18 mouse cellular contexts compared by ENCODE assay signal in genomic region chr5:65469766-65470165, GRCm38 (mm10). TPM values are rescaled to one million over a fixed set of nuclear protein-coding genes. Genes with fewer than 3 reads are reported as not detected.
DNase-seq lines count a peak whose midpoint lies in the region; ATAC-seq and TF ChIP-seq lines count a peak whose summit lies in the region.
"Had no signal": no experiment of that assay in that cellular context is flagged by ENCODE, and none has a peak within 500 bp of the region (broad histone marks: within the 10 kb centered on the region; RNA-seq: fewer than 3 reads in every experiment).

No protein-coding gene starts in this region.

- H3K9ac ChIP-seq in forebrain, embryonic 13.5 days: no peak overlapping the region
- H3K9ac ChIP-seq: embryonic facial prominence, embryonic 13.5 days; forebrain, embryonic 12.5 days; heart, embryonic 13.5 days; kidney, embryonic 15.5 days; lung, embryonic 15.5 days; neural tube, embryonic 15.5 days had no signal

- H3K27ac ChIP-seq in gastrocnemius, adult 2 months: peak overlapping the region; percentile 28; the same call in 1 of the 2 replicates
- no peak overlapping the region for H3K27ac ChIP-seq in cerebellum, adult 2 months (ENCODE audit: insufficient read depth, low read length)
- no peak overlapping the region for H3K27ac ChIP-seq in forebrain, embryonic 13.5 days
- H3K27ac ChIP-seq: embryonic facial prominence, embryonic 13.5 days; forebrain, embryonic 12.5 days; heart, embryonic 13.5 days; kidney, embryonic 15.5 days; lung, embryonic 15.5 days; neural tube, embryonic 15.5 days had no signal

- H3K4me2 ChIP-seq in forebrain, embryonic 13.5 days: no peak overlapping the region
- H3K4me2 ChIP-seq: embryonic facial prominence, embryonic 13.5 days; forebrain, embryonic 12.5 days; heart, embryonic 13.5 days; kidney, embryonic 15.5 days; lung, embryonic 15.5 days; neural tube, embryonic 15.5 days had no signal

- H3K27me3 ChIP-seq in cerebellum, adult 2 months (ENCODE audit: control insufficient read depth, insufficient read depth, low read length): no peaks in the 10 kb centered on the region
- H3K27me3 ChIP-seq in forebrain, embryonic 13.5 days: no peaks in the 10 kb centered on the region
- H3K27me3 ChIP-seq: CH12.LX; embryonic facial prominence, embryonic 13.5 days; forebrain, embryonic 12.5 days; heart, embryonic 13.5 days; kidney, embryonic 15.5 days; lung, embryonic 15.5 days; neural tube, embryonic 15.5 days; Patski had no signal

- DNase-seq in gastrocnemius, adult 2 months: no peak
- DNase-seq in gastrocnemius, postnatal 10 days: no peak
- DNase-seq in right cerebral cortex, adult 18-20 months: peak; percentile 68
- DNase-seq in right cerebral cortex, postnatal 10 days (ENCODE audit: low spot score in 2 of 2): no peak
- peak; percentile 41 to 83 for DNase-seq in cerebellum, adult 2 months
- DNase-seq in telencephalon, adult 2 months (ENCODE audit: low read depth, low spot score): peak; percentile 79
- DNase-seq: layer of hippocampus, postnatal 36 days had no signal

- intact Hi-C loops in gastrocnemius, adult 2 months (cut with DNase I): no loop called here

- no peak for TF ChIP-seq POLR2A in cerebellum, adult 2 months (IDR thresholded peaks at IDR 0.05; ENCODE audit: borderline replicate concordance, insufficient read depth, low read length)

- H3K4me3 ChIP-seq in gastrocnemius, adult 2 months: no peak overlapping the region
- H3K4me3 ChIP-seq in cerebellum, adult 2 months (replicated peaks; ENCODE audit: insufficient read depth, low read depth, low read length): no peak overlapping the region
- H3K4me3 ChIP-seq in forebrain, embryonic 13.5 days: no peak overlapping the region
- H3K4me3 ChIP-seq: embryonic facial prominence, embryonic 13.5 days; forebrain, embryonic 12.5 days; heart, embryonic 13.5 days; kidney, embryonic 15.5 days; lung, embryonic 15.5 days; neural tube, embryonic 15.5 days had no signal

- H3K4me1 ChIP-seq in cerebellum, adult 2 months (ENCODE audit: control insufficient read depth, insufficient read depth, low read length): peaks cover 12% of the 10 kb centered on the region
- H3K4me1 ChIP-seq in forebrain, embryonic 13.5 days: no peaks in the 10 kb centered on the region
- H3K4me1 ChIP-seq: embryonic facial prominence, embryonic 13.5 days; kidney, embryonic 15.5 days; lung, embryonic 15.5 days; neural tube, embryonic 15.5 days had no signal

- 22% methylated on average over 6 of the region's 6 CpGs for WGBS in cerebellum, adult 2 months
- WGBS in forebrain, embryonic 13.5 days: 89% methylated on average over 6 of the region's 6 CpGs

- peaks cover 25% of the 10 kb centered on the region for H3K36me3 ChIP-seq in forebrain, embryonic 13.5 days (ENCODE audit: poor library complexity, severe bottlenecking)

- H3K9me3 ChIP-seq in forebrain, embryonic 13.5 days (replicated peaks): 0 out of 2 replicates have a peak, but pooled peaks cover 5% of the 10 kb centered on the region
- H3K9me3 ChIP-seq: forebrain, embryonic 12.5 days; heart, embryonic 13.5 days; kidney, embryonic 15.5 days; lung, embryonic 15.5 days; neural tube, embryonic 15.5 days had no signal

- no peak for TF ChIP-seq CTCF in gastrocnemius, adult 2 months (IDR thresholded peaks at IDR 0.05)
- no peak for TF ChIP-seq CTCF in cerebellum, adult 2 months (IDR thresholded peaks at IDR 0.05; ENCODE audit: borderline replicate concordance, insufficient read depth, low read depth, low read length)

- no peak for ATAC-seq in forebrain, embryonic 13.5 days
- ATAC-seq: Patski had no signal

RNA-seq across cellular contexts. Expression of gene Gm43552, which starts 22.9 kb away (rescaled TPM):
- not detected for total RNA-seq in gastrocnemius, adult 2 months (2021)
- total RNA-seq in gastrocnemius, postnatal 10 days (2021): 1 to 10 TPM; 1.3 to 3.7 TPM
- polyA plus RNA-seq in cerebellum, adult 2 months (2012; rRNA removed): 0.86 TPM in 1 of 2 replicates, not detected in the other
- polyA plus RNA-seq in forebrain, embryonic 13.5 days (2015; fragmentation: Nextera tagmentation; extraction: Ambion mirVana): not detected in 2 replicates
- total RNA-seq: CH12.LX; hematopoietic stem cell, adult 5-6 weeks; liver, adult 2 months had no signal
- polyA plus RNA-seq: embryonic facial prominence, embryonic 13.5 days; forebrain, embryonic 12.5 days; kidney, embryonic 15.5 days; lung, embryonic 15.5 days; Patski had no signal

RNA-seq across cellular contexts. Expression of gene Ugdh, which starts 34.0 kb away (rescaled TPM):
- total RNA-seq in gastrocnemius, adult 2 months (2021): 10 to 100 TPM in 1 of 2 experiments, 1 to 10 TPM in 1; 5.8 to 12.0 TPM
- 10 to 100 TPM; 20.7 to 24.6 TPM for total RNA-seq in gastrocnemius, postnatal 10 days (2021)
- polyA plus RNA-seq in cerebellum, adult 2 months (2012; rRNA removed): 26.1 and 27.3 TPM in 2 replicates
- 60.3 and 62.4 TPM in 2 replicates for polyA plus RNA-seq in forebrain, embryonic 13.5 days (2015; fragmentation: Nextera tagmentation; extraction: Ambion mirVana)

Comparison
In these comparisons a context has a peak if more than half of its experiments do, and no peak if none do; other contexts are left out.
1. DNase-seq: peak in right cerebral cortex, adult 18-20 months (single experiment), cerebellum, adult 2 months (2 of 2) and telencephalon, adult 2 months (single experiment); none in gastrocnemius, adult 2 months (single experiment), gastrocnemius, postnatal 10 days (single experiment) and right cerebral cortex, postnatal 10 days (0 of 2).